Mouse (Mus musculus): Measurements from ENCODE around the gene Bloc1s1. TPM values are rescaled to one million over a fixed set of nuclear protein-coding genes. Genes with fewer than 3 reads are reported as not detected.

Bloc1s1 gene
- polyA plus RNA-seq, 1 experiment from 2014 or later: 265 TPM

GRCm38 (mm10) chr10:128916665-128917064 is 7.2 kb downstream of the Bloc1s1 start:
- Histone ChIP-seq H3K36me3 (peaks cover 6% of the 10 kb centered on the region; the same call in 1 of the 2 replicates), H3K4me2 (no peak overlapping the region), H3K27ac (replicated peaks) (no peak overlapping the region), H3K4me1 (peaks cover 47% of the 10 kb centered on the region), H3K9ac (replicated peaks) (no peak overlapping the region), H3K9me3 (replicated peaks) (no peaks in the 10 kb centered on the region), H3K4me3 (replicated peaks) (no peak overlapping the region), H3K27me3 (replicated peaks) (no peaks in the 10 kb centered on the region)
- ATAC-seq (ENCODE audit: low FRiP score): no peak
- 96% methylated on average over 3 of the region's 3 CpGs for WGBS

- Histone ChIP-seq H3K4me3 (replicated peaks) (no peak overlapping the region), H3K27me3 (replicated peaks) (no peaks in the 10 kb centered on the region), H3K36me3 (peaks cover 6% of the 10 kb centered on the region; the same call in 1 of the 2 replicates), H3K9me3 (replicated peaks) (no peaks in the 10 kb centered on the region), H3K4me1 (peaks cover 46% of the 10 kb centered on the region), H3K9ac (replicated peaks) (no peak overlapping the region), H3K4me2 (no peak overlapping the region), H3K27ac (replicated peaks) (no peak overlapping the region)
- no peak for ATAC-seq (ENCODE audit: low FRiP score)
- WGBS: 88% methylated on average over 2 of the region's 2 CpGs
Measured at GRCm38 (mm10) chr10:128915550-128915949, 8.3 kb downstream of the Bloc1s1 start.

GRCm38 (mm10) chr10:128913696-128914095 is 10.1 kb downstream of the Bloc1s1 start:
- H3K27me3 ChIP-seq (replicated peaks): no peaks in the 10 kb centered on the region
- no peak for ATAC-seq (ENCODE audit: low FRiP score)
- WGBS: 87% methylated on average over 12 of the region's 12 CpGs

GRCm38 (mm10) chr10:128913219-128913618 is 10.6 kb downstream of the Bloc1s1 start:
- Histone ChIP-seq H3K27ac (replicated peaks) (peak overlapping the region; percentile 45; the same call in 1 of the 2 replicates), H3K9ac (replicated peaks) (no peak overlapping the region)
- WGBS: 5% methylated on average over 5 of the region's 5 CpGs

More at GRCm38 (mm10) chr10:128913696-128914095, 10.1 kb downstream of the Bloc1s1 start:
- Histone ChIP-seq H3K4me1 (peaks cover 37% of the 10 kb centered on the region), H3K36me3 (peaks cover 6% of the 10 kb centered on the region; the same call in 1 of the 2 replicates), H3K4me3 (replicated peaks) (no peak overlapping the region), H3K9ac (replicated peaks) (no peak overlapping the region), H3K4me2 (no peak overlapping the region), H3K9me3 (replicated peaks) (no peaks in the 10 kb centered on the region), H3K27ac (replicated peaks) (no peak overlapping the region)

GRCm38 (mm10) chr10:128912791-128913190 is 11.0 kb downstream of the Bloc1s1 start:
- Histone ChIP-seq H3K9ac (replicated peaks) (no peak overlapping the region), H3K4me1 (peaks cover 28% of the 10 kb centered on the region), H3K4me2 (no peak overlapping the region; the same call in 1 of the 2 replicates), H3K9me3 (replicated peaks) (no peaks in the 10 kb centered on the region), H3K4me3 (replicated peaks) (no peak overlapping the region), H3K36me3 (peaks cover 6% of the 10 kb centered on the region; the same call in 1 of the 2 replicates), H3K27ac (replicated peaks) (peak overlapping the region; percentile 45; the same call in 1 of the 2 replicates), H3K27me3 (replicated peaks) (no peaks in the 10 kb centered on the region)
- 83% methylated on average over 4 of the region's 4 CpGs for WGBS
- no peak for ATAC-seq (ENCODE audit: low FRiP score)

More at GRCm38 (mm10) chr10:128913219-128913618, 10.6 kb downstream of the Bloc1s1 start:
- Histone ChIP-seq H3K27me3 (replicated peaks) (no peaks in the 10 kb centered on the region), H3K4me1 (peaks cover 32% of the 10 kb centered on the region), H3K36me3 (peaks cover 6% of the 10 kb centered on the region; the same call in 1 of the 2 replicates), H3K4me3 (replicated peaks) (no peak overlapping the region), H3K4me2 (no peak overlapping the region; the same call in 1 of the 2 replicates), H3K9me3 (replicated peaks) (no peaks in the 10 kb centered on the region)
- ATAC-seq (ENCODE audit: low FRiP score): peak; percentile 29; the same call in 1 of the 2 replicates

- no peaks in the 10 kb centered on the region for H3K27me3 ChIP-seq (replicated peaks)
- no peak for ATAC-seq (ENCODE audit: low FRiP score)
- H3K4me1 ChIP-seq: peaks cover 26% of the 10 kb centered on the region
- H3K4me2 ChIP-seq: no peak overlapping the region
- no peaks in the 10 kb centered on the region for H3K9me3 ChIP-seq (replicated peaks)
- peaks cover 6% of the 10 kb centered on the region; the same call in 1 of the 2 replicates for H3K36me3 ChIP-seq
- H3K27ac ChIP-seq (replicated peaks): no peak overlapping the region
- 80% methylated on average over 4 of the region's 4 CpGs for WGBS
- no peak overlapping the region for H3K4me3 ChIP-seq (replicated peaks)
- no peak overlapping the region for H3K9ac ChIP-seq (replicated peaks)
Measured at GRCm38 (mm10) chr10:128912268-128912667, 11.6 kb downstream of the Bloc1s1 start.

- H3K4me3 ChIP-seq (replicated peaks): peak overlapping the region; percentile 64; the same call in 1 of the 2 replicates
- peaks cover 26% of the 10 kb centered on the region for H3K4me1 ChIP-seq
- H3K27me3 ChIP-seq (replicated peaks): no peaks in the 10 kb centered on the region
- H3K4me2 ChIP-seq: peak overlapping the region; percentile 70
- no peak overlapping the region for H3K9ac ChIP-seq (replicated peaks)
- ATAC-seq (ENCODE audit: low FRiP score): no peak
- H3K36me3 ChIP-seq: no peaks in the 10 kb centered on the region
- 90% methylated on average over 6 of the region's 6 CpGs for WGBS
- no peaks in the 10 kb centered on the region for H3K9me3 ChIP-seq (replicated peaks)
- H3K27ac ChIP-seq (replicated peaks): no peak overlapping the region
Measured at GRCm38 (mm10) chr10:128911430-128911829, 12.4 kb downstream of the Bloc1s1 start.

GRCm38 (mm10) chr10:128910066-128910841 is 13.6 kb downstream of the Bloc1s1 start:
- peak overlapping the region; percentile 70 for H3K4me2 ChIP-seq
- peaks cover 26% of the 10 kb centered on the region for H3K4me1 ChIP-seq
- H3K27me3 ChIP-seq (replicated peaks): no peaks in the 10 kb centered on the region
- ATAC-seq (ENCODE audit: low FRiP score): peak; percentile 58
- H3K27ac ChIP-seq (replicated peaks): peak overlapping the region; percentile 82
- peak overlapping the region; percentile 81 for H3K9ac ChIP-seq (replicated peaks)
- 2% methylated on average over 56 of the region's 66 CpGs for whole genome bisulfite sequencing
- H3K4me3 ChIP-seq (replicated peaks): peak overlapping the region; percentile 64
- no peaks in the 10 kb centered on the region for H3K9me3 ChIP-seq (replicated peaks)
- H3K36me3 ChIP-seq: no peaks in the 10 kb centered on the region

GRCm38 (mm10) chr10:128909567-128910028 is 14.2 kb downstream of the Bloc1s1 start:
- Histone ChIP-seq H3K4me3 (replicated peaks) (peak overlapping the region; percentile 64), H3K27ac (replicated peaks) (peak overlapping the region; percentile 82), H3K4me1 (peaks cover 26% of the 10 kb centered on the region), H3K9ac (replicated peaks) (peak overlapping the region; percentile 81), H3K4me2 (peak overlapping the region; percentile 70), H3K36me3 (no peaks in the 10 kb centered on the region), H3K9me3 (replicated peaks) (no peaks in the 10 kb centered on the region), H3K27me3 (replicated peaks) (no peaks in the 10 kb centered on the region)
- ATAC-seq (ENCODE audit: low FRiP score): peak; percentile 69
- WGBS: under 1% methylated on average over 25 of the region's 41 CpGs

GRCm38 (mm10) chr10:128908778-128909448 is 14.9 kb downstream of the Bloc1s1 start:
- Histone ChIP-seq H3K27me3 (replicated peaks) (no peaks in the 10 kb centered on the region), H3K4me2 (peak overlapping the region; percentile 70), H3K4me1 (peaks cover 26% of the 10 kb centered on the region), H3K9me3 (replicated peaks) (no peaks in the 10 kb centered on the region), H3K9ac (replicated peaks) (peak overlapping the region; percentile 81), H3K27ac (replicated peaks) (peak overlapping the region; percentile 45; the same call in 1 of the 2 replicates), H3K4me3 (replicated peaks) (peak overlapping the region; percentile 64), H3K36me3 (no peaks in the 10 kb centered on the region)
- WGBS: 62% methylated on average over 13 of the region's 13 CpGs
- ATAC-seq (ENCODE audit: low FRiP score): no peak

- no peak overlapping the region for H3K4me3 ChIP-seq (replicated peaks)
- ATAC-seq (ENCODE audit: low FRiP score): no peak
- no peak overlapping the region for H3K4me2 ChIP-seq
- whole genome bisulfite sequencing: 75% methylated on average over 5 of the region's 5 CpGs
- H3K4me1 ChIP-seq: peaks cover 5% of the 10 kb centered on the region; the same call in 1 of the 2 replicates
- no peak overlapping the region for H3K27ac ChIP-seq (replicated peaks)
- no peaks in the 10 kb centered on the region for H3K9me3 ChIP-seq (replicated peaks)
- no peaks in the 10 kb centered on the region for H3K36me3 ChIP-seq
- H3K9ac ChIP-seq (replicated peaks): no peak overlapping the region
- H3K27me3 ChIP-seq (replicated peaks): no peaks in the 10 kb centered on the region
Measured at GRCm38 (mm10) chr10:128904812-128905211, 19.0 kb downstream of the Bloc1s1 start.

All from neural tube, embryonic 15.5 days (tissue).